Mouse (Mus musculus) c-Kit-positive CD71-positive TER-119-positive erythroid progenitor cells, embryonic 14.5 days (primary cell): Measurements from ENCODE around the gene Olfr368.

ENCODE experiments used
- DNase-seq: peaks from one replicate; pipeline ENCODE4 v3.0.0-alpha.2; 2013; ENCODE audit warnings: low spot score

Gene Olfr368

DNA sequence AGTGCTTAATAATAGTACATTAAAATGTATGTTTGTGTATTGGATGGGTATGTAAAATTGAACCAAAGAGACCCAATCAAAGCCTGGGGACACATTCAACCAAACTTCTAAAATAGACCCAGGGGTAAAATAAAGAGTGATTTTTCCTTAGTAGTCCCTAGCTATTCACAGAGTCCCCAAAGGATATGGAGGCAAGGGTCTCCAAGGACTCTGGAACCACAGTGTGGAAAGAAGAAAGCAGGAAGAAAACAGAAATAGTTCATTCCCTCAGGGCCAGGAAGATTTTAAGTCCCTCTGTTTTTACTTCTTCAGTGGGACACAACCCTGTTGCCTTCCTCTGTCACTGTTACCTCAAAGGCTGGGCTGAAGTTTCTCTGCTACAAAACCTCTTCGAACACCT is at the start of gene Olfr368:
Olfr368 (plus strand) TSS at position 301 of the 400 bp plus-strand sequence.
- DNase-seq: no peak

DNA sequence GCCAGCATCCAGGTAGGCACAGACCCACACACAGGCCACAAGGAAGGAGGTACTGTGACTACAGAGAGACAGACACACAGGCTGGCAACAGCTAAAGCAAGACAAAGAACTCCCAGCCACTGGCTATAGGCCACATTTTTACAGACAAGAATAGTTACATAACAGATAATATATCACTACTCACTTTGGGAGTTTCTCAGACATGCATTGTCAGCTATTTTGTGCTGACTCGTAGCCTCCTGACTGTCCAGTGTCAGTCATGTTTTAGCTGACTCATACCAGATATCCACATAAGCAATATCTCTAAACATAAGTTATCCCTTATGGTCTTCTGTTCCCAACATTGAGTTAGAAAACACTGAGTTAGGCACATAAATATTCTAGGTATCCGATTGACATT is 7.0 kb downstream of the Olfr368 start:
- DNase-seq: no peak

DNA sequence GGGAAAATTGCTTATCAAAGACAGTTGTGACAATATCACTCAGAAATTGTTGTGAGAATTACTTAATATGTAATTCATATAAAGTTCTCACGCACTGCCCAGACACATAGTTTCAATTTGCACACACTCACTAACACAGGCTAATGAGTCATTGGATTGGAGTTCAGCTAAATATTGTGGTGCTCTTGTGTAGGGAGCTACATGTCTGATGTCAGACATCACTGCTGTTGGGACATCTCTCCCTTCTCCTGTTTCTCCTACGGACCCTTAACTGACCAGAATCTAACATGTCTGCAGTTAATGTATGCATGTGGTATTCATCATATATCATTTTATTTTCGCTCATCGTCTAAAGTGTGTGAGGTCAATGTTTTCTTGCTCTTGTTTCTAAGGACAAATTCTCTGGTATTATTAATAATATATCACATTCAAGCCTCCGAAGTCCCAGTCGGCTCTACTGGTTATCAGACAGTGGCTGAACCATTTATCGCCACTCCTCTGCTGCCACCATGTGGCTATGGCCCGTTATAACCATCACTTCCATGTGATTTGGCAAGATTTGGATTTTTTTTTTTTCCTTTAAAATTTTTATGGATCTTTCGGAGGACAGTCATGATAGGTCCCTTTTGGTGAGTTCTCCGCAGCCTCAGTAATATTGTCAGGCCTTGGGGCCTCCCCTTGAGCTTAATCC is 12.3 kb downstream of the Olfr368 start:
- DNase-seq: peak; percentile 15

DNA sequence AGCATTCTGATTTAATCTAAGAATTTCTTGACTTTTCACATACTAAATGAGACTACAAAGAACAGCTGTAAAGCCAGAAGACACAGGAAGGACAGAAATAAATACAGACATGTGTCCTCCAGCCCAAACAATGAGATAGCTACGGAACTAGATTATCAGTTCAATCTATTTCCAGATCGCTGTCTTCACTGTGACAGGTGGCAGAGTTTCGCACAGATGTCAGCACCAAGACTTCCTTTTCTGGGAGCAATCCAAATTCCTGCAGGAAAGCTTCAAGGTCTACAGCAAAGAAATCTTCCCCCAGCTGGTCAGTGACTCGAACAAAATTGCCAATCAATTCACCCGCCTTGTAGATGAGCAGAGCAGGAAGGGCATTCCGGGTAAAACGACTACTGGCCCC is 25.4 kb downstream of the Olfr368 start:
- no peak for DNase-seq

DNA sequence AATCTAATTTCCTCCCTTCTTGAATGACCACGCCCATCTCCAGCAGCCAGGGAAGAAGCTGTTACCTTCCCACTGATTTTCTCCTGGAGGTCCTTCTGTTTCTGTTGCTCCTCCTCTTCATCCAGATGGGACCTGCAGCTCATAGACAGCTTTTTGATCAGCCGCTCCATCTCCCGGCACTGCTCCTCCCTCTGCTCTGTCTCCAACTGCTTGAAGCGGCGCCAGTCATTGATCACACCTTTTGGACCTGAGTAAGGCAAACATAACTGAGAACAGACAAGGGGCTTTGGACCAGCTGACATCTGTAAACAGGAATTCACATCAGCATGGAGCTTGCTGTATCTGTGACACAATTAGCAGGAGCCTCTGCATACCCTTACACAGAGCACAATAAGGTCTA is 29.3 kb downstream of the Olfr368 start:
- no peak for DNase-seq

DNA sequence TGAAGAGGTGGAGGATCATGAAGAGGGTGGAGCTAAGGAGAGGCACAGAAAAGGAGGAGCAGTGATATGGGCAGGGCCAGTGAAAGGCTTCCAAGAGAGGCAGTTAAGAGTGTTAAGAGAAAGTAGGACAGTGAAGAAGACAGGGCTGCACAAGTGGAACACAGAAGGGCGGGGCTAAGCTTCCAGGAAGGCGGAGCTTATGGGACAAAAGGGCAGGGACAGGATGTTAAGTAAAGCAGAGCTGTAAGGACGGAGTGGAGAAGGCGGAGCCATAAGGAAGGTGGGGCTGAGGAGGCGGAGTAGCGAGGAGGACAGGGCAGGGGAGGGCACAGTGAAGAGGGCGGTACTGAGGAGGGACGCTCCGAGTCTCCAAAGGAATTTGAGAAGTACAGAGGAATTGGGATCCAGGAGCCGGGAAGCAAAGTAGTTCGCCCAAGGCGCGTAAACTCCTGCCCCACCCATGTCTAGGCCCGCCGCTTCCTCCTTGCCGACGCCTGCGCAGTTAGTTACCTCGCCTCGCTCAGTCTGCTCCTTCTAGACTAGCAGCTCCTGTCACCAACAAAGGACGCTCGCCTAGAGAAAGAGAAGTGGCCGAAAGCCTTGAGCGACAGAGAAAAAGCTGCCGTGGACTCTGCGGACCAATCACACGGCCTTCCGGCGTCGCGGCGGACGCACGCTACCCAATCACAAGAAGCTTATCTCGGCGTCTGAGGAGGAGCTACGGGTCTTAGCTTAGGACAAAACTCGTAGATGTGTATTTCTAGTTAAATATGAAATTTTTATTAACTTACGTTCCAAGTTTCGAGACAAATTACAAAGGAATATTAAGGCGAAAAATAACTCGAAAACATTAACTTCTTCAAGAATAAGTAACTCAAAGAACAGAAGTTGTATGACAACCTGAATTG is 32.6 kb downstream of the Olfr368 start, which contains the start of gene Pdcl:
Pdcl (minus strand) TSS at position 700 of the 908 bp plus-strand sequence.
- DNase-seq: peak; percentile 94

DNA sequence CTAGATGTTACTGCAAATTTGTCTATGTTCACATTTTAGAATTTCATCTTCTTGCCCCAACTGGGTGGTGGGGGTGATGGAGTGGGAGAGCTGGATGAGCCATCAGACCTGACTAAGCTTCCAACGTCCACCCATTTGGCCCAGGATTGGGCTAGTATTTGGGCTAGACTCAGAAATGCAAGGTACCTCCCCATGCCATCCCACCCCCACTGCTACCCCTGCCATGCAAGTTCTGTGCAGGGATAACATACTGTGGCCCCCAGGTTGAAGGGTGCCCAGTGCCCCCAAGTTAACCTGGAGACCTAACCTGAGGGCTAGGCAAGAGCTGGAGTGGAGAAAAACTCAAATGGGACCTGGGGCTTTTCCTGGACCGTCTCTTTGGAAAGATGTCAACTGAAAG is 33.6 kb downstream of the Olfr368 start:
- DNase-seq: no peak

DNA sequence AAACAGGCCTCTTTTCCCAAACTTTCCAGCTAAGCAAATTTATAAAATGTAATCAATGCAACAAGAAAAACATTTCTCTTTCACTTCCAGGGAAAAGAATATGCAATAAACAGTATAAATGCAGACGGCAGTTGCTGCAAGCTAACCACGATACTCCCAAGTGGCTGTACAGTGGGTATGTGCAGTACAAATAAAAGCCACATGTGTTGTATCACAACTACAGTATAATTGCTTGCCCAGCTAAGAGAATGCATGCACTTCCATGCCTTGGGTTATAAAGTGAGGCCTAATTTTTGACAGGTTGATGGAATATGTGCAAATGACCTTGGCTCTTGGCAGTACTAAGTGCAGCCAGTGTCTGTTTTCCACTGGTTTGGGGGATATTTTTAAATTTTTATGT is 44.3 kb downstream of the Olfr368 start:
- no peak for DNase-seq

DNA sequence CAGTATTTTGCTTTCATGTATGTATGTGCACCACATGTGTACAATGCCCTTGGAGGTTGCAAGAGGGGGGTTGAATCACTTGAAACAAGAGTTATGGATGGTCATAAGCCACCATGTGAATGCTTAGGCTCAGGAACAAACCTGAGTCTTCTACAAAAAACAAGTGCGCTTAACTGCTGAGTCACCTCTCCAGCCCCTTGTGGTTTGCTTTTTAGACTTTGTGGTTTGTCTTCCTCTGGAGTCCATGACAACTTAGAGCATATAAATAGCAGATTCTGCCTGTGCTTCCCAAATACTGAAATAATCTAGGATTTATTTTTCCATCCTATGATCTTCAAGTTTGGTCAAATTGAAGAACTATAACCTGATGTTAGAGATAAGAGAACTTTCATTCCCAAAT is 49.7 kb downstream of the Olfr368 start:
- peak; percentile 16 for DNase-seq

DNA sequence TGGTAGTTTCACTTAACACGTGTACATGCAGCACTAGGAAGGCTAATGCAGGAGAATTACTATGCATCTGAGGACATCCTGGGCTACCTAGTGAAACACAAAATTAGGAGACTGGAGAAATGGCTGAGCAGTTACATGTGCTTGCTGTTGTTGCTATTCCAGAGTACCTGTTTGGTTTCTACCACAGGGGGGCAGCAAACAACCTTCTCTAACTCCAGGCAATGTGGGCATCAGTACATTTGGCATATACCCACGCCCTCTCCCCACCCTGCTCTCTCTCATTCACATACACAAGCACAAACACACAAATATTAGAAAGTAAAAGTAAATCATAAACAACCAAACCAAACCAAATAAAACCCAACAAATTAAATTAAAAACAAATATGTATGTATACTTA is 53.9 kb downstream of the Olfr368 start:
- peak; percentile 68 for DNase-seq
